Mouse (Mus musculus) intestine, postnatal 0 days (tissue): Measurements from ENCODE around the gene Gm10563. TPM values are rescaled to one million over a fixed set of nuclear protein-coding genes. Genes with fewer than 3 reads are reported as not detected.
A peak's percentile ranks its signal among the peaks of the same experiment; 100 is the strongest.
"Not testable (repeated sequence)": the region's sequence is repeated elsewhere in the genome, so short reads cannot be mapped to it uniquely, and the experiment has no call there.

Source experiments
- ATAC-seq: fragments of 200-750 bp; cut with Nextera tagmentation; 2 replicates; pipeline ENCODE4 v1.8.0; 2017; ENCODE audit warnings: mild to moderate bottlenecking, moderate TSS enrichment, moderate library complexity
- H3K27ac ChIP-seq: fragments of 300-500 bp; sonication (generic); 2 replicates; pipeline ENCODE4 v1.5.1; 2014; ENCODE audit warnings: mild to moderate bottlenecking, low read depth, low read length, moderate library complexity
- H3K27me3 ChIP-seq: fragments of 300-500 bp; sonication (generic); replicated peaks from 2 replicates; pipeline ENCODE4 v1.6.1; 2014; ENCODE audit warnings: low read length, mixed read lengths; ENCODE audit not compliant: control insufficient read depth, insufficient read depth
- H3K36me3 ChIP-seq: fragments of 300-500 bp; sonication (generic); 2 replicates; pipeline ENCODE4 v1.6.1; 2014; ENCODE audit warnings: mild to moderate bottlenecking, moderate library complexity; ENCODE audit not compliant: control insufficient read depth, insufficient read depth
- H3K4me1 ChIP-seq: fragments of 300-500 bp; sonication (generic); replicated peaks from 2 replicates; pipeline ENCODE4 v1.6.1; 2014; ENCODE audit warnings: antibody characterized with exemption, low read length, mixed read lengths; ENCODE audit not compliant: control insufficient read depth, insufficient read depth
- H3K4me2 ChIP-seq: fragments of 300-500 bp; sonication (generic); replicated peaks from 2 replicates; pipeline ENCODE4 v1.6.1; 2014; ENCODE audit warnings: low read depth, mild to moderate bottlenecking, moderate library complexity
- H3K4me3 ChIP-seq: fragments of 300-500 bp; sonication (generic); 2 replicates; pipeline ENCODE4 v1.5.1; 2014; ENCODE audit warnings: low read depth, low read length
- H3K9ac ChIP-seq: fragments of 300-500 bp; sonication (generic); 2 replicates; pipeline ENCODE4 v1.6.1; 2014; ENCODE audit warnings: mild to moderate bottlenecking, low read depth, low read length
- H3K9me3 ChIP-seq: fragments of 300-500 bp; sonication (generic); 2 replicates; pipeline ENCODE4 v1.6.1; 2016; ENCODE audit warnings: mixed run types; ENCODE audit not compliant: control insufficient read depth
- CTCF ChIP-seq: sonication (generic); IDR thresholded peaks from 2 replicates; pipeline ENCODE4 v1.5.1; 2016; ENCODE audit warnings: low read depth, mild to moderate bottlenecking, control low read depth, antibody characterized with exemption, moderate library complexity
- WGBS: fragments of 180-500 bp; shearing (Covaris S2); extraction: QIAGEN DNeasy Blood & Tissue Kit; methylation state at CpG from one replicate; pipeline ENCODE4 v1.1.7; 2014; 5-methylcytosine and 5-hydroxymethylcytosine counted together
- polyA plus RNA-seq: library from polyadenylated mRNA; unstranded; fragments of >200 nt; fragmentation: Nextera tagmentation; extraction: Ambion mirVana; gene quantifications from 2 replicates; pipeline ENCODE4 v1.2.1, GENCODE M21; 2015

The Gm10563 gene
- polyA plus RNA-seq: not detected in 2 replicates

DNA sequence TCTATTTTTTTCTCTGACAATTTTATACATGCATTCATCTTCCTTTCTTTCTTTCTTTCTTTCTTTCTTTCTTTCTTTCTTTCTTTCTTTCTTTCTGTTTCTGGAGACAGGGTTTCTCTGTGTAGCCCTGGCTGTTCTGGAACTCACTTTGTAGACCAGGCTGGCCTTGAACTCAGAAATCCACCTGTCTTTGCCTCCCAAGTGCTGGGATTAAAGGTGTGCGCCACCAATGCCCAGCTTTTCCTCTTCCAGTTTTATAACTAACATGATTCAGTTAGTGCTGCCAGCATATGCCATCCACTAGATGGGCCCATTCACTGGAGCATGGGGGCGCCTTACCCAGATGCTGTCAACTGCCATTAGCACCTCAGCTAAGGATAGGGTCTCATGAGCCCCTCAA lies at the start of gene Gm10563:
Gene Gm10563, minus strand, starts transcription at position 101 of the 400 bp plus-strand sequence.
- not testable (repeated sequence) for H3K9me3 ChIP-seq, ATAC-seq, H3K27me3 ChIP-seq, H3K4me2 ChIP-seq, H3K9ac ChIP-seq, H3K4me1 ChIP-seq, H3K4me3 ChIP-seq
- 90% methylated on average over 2 of the region's 2 CpGs for WGBS
- H3K27ac ChIP-seq: 0 out of 2 replicates have a peak within 1 kb of the TSS, but pooled peaks have one; percentile 28
- peaks cover 69% of the 10 kb centered on the region for H3K36me3 ChIP-seq

DNA sequence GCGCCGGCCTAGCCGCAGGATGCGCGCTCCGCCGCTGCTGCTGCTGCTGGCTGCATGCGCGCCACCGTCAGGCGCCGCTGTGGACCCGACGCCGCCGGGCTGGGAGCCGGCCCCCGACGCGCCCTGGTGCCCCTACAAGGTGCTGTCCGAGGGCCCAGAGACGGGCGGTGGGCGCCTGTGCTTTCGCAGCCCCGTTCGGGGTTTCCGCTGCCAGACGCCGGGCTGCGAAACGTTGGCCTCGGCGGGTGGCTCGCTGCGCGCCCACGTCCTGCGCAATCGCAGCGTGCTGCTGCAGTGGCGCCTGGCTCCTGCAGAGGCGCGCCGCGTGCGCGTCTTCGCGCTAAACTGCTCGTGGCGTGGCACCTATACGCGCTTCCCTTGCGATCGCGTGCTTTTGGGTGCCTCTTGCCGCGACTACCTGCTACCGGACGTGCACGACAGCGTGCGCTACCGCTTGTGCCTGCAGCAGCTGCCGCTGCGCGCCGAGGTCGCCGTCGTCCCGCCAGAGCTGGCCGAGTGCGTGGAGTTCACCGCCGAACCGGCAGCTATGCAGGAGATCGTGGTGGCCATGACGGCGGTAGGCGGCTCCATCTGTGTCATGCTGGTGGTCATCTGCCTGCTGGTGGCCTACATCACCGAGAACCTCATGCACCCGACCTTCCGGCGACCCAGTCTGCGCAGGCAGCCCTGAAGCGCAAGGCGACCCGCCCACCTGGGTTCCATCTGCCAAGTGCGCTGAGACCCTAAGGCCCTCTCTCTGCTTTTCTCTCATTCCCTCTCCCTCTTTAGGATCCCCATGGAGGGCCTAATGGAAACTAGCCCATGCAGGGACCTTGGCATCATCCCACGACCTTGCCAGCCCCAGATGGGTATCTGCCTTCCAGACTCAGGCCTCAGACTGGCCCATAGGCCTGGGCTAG lies 49.5 kb upstream of the Gm10563 start:
- WGBS: 1% methylated on average over 89 of the region's 92 CpGs

DNA sequence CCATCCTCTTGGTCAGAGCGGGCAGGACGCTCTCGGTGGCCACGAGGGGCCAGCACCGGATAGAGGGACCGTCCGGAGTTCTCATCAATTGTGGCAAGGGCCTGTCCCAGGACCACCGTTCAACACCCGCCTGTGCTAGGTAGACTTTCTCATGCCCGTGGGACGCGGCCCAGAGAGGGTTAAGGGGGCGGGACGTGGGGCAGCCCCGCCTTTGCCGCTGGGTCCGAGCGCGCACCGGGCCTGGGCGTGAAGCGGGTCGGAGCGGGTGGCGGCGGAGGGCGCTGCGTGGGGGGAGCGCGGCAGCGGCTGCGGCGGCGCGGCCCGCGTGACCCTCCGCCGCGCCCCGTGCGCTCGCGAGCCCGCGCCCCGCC lies 48.9 kb upstream of the Gm10563 start, which contains the start of gene Fndc10:
Gene Fndc10, plus strand, starts transcription at position 232 of the 371 bp plus-strand sequence.
- peak within 1 kb of the TSS; percentile 91 for H3K4me2 ChIP-seq
- H3K9me3 ChIP-seq: no peaks in the 10 kb centered on the region
- peak within 1 kb of the TSS; percentile 65 for H3K9ac ChIP-seq
- TF ChIP-seq CTCF: peak; percentile 35
- H3K4me1 ChIP-seq: no peaks in the 10 kb centered on the region
- WGBS: under 1% methylated on average over 41 of the region's 47 CpGs
- H3K36me3 ChIP-seq: no peaks in the 10 kb centered on the region
- ATAC-seq: peak; percentile 49
- peak within 1 kb of the TSS; percentile 67 for H3K4me3 ChIP-seq
- peak within 1 kb of the TSS; percentile 60; the same call in 1 of the 2 replicates for H3K27ac ChIP-seq
- no peaks in the 10 kb centered on the region for H3K27me3 ChIP-seq

More for the DNA sequence above, 49.5 kb upstream of the Gm10563 start:
- peak overlapping the region; percentile 60; the same call in 1 of the 2 replicates for H3K27ac ChIP-seq
- ATAC-seq: peak; percentile 68
- H3K36me3 ChIP-seq: no peaks in the 10 kb centered on the region
- peak; percentile 70 for TF ChIP-seq CTCF
- H3K27me3 ChIP-seq: no peaks in the 10 kb centered on the region
- peak overlapping the region; percentile 67 for H3K4me3 ChIP-seq
- H3K4me1 ChIP-seq: no peaks in the 10 kb centered on the region
- no peaks in the 10 kb centered on the region for H3K9me3 ChIP-seq
- H3K9ac ChIP-seq: peak overlapping the region; percentile 65
- peak overlapping the region; percentile 91 for H3K4me2 ChIP-seq

GRCm38 (mm10) chr4:155692421-155692820 lies 47.2 kb upstream of the Gm10563 start:
- TF ChIP-seq CTCF: no peak
- H3K9ac ChIP-seq: no peak overlapping the region
- 97% methylated on average over 3 of the region's 3 CpGs for WGBS

DNA sequence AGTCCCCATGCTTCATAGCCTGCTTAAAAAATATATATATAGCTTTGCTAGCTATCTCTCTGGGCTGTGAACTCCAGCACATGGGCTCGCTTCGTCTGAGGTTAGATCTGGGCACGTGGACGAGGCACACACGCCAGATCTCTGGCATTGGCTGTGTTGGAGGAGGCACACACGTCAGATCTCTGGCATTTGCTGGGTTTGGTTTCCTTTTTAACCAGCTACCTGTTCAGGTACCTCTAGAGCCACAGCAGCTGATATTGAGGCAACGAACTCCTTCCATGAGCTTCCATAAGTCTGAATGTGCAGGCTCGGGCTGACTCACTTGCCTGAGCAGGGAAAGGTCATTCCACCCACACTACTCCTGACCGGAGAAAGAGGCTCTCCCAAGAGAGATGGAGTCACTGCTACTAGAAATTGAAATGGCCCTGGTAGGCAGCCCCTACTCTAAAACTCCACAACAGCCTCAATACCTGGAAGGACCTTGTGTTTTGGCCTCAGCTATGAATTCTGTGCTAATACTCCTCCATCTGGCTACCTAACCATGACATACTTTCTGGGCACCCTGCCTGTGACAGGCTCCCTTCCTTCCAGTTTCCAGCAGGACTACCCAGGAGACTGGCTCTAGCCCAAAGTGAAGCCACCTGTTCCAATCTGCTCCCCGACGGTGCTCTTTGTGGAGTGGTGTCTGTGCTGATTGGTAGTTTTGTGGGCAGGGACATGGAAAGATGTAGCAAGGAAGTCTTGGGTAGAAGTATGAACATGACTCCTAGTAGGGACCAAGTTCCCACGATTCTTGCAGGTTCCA lies 45.6 kb upstream of the Gm10563 start:
- Histone ChIP-seq H3K27me3 (no peaks in the 10 kb centered on the region), H3K36me3 (no peaks in the 10 kb centered on the region), H3K4me3 (no peak overlapping the region), H3K27ac (no peak overlapping the region), H3K9ac (no peak overlapping the region), H3K4me2 (no peak overlapping the region), H3K4me1 (no peaks in the 10 kb centered on the region), H3K9me3 (no peaks in the 10 kb centered on the region)
- TF ChIP-seq CTCF: no peak
- WGBS: 82% methylated on average over 12 of the region's 12 CpGs
- no peak for ATAC-seq

More at GRCm38 (mm10) chr4:155692421-155692820, 47.2 kb upstream of the Gm10563 start:
- Histone ChIP-seq H3K27me3 (no peaks in the 10 kb centered on the region), H3K4me1 (no peaks in the 10 kb centered on the region), H3K27ac (no peak overlapping the region), H3K36me3 (no peaks in the 10 kb centered on the region), H3K4me3 (no peak overlapping the region), H3K9me3 (no peaks in the 10 kb centered on the region), H3K4me2 (no peak overlapping the region)
- no peak for ATAC-seq

DNA sequence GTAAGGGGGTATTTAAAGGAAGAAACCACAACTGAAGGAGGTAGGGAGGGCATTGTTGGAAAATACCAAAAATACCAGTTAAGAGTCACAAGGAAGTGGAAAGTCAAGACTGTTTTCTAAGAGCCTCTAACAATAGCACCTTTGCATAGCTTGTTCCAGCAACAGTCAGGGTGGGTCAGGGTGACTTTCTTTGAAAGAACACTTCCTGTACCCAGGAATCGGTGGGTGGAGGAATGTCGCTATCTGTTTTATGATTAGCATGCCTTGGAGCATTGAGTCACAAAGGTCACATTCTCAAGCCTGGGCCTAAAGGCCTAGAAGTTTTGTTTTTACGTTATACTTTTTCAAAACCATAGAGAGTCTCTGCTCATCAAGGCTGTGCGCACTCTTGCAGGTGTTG lies 42.6 kb upstream of the Gm10563 start:
- H3K36me3 ChIP-seq, H3K4me1 ChIP-seq, H3K4me2 ChIP-seq, H3K9ac ChIP-seq, H3K27me3 ChIP-seq, H3K9me3 ChIP-seq, H3K4me3 ChIP-seq: not testable (repeated sequence)
- peak; percentile 70 for ATAC-seq
- H3K27ac ChIP-seq: peak overlapping the region; percentile 86
- WGBS: 49% methylated on average over 4 of the region's 4 CpGs

DNA sequence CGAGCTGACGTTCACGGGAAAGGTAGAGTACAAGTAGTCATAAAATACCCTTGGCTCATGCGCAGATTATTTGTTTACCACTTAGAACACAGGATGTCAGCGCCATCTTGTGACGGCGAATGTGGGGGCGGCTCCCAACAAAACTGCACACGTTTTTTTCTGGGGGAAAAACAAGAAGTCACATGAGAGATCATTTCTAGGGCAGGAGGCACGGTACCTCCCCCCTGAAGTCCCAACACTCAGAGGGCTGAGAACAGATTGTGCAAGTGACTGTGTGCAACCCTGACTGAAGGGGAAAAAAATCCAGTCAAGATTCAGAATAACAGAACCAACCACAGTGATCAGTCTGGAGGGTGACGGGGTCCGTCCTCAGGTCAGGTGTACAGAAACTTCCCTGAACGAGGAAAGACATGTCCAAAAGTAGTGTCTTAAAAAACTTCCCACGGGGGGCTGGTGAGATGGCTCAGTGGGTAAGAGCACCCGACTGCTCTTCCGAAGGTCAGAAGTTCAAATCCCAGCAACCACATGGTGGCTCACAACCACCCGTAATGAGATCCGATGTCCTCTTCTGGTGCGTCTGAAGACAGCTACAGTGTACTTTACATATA lies 38.6 kb upstream of the Gm10563 start:
- not testable (repeated sequence) for H3K4me1 ChIP-seq, H3K9me3 ChIP-seq, ATAC-seq, H3K4me3 ChIP-seq, H3K4me2 ChIP-seq, H3K36me3 ChIP-seq, H3K27ac ChIP-seq, H3K9ac ChIP-seq, H3K27me3 ChIP-seq
- 89% methylated on average over 16 of the region's 19 CpGs for WGBS
